Mouse (Mus musculus) liver, embryonic 14.5 days (tissue): ENCODE data around the gene Bri3.

Source experiments
- CTCF ChIP-seq: IDR thresholded peaks from 2 replicates; pipeline ENCODE4 v1.5.1; 2016; ENCODE audit warnings: antibody characterized with exemption, low read depth, control low read depth
- EP300 ChIP-seq: IDR thresholded peaks from 2 replicates; pipeline ENCODE4 v1.6.1; 2016; ENCODE audit warnings: antibody characterized with exemption, low read depth

GRCm38 (mm10) chr5:144479677-144480171 lies 235.5 kb downstream of the Bri3 start:
- TF ChIP-seq CTCF (no peak), EP300 (no peak)
